Mouse (Mus musculus) heart, adult 2 months (tissue): Measurements from ENCODE around the gene Uspl1. TPM values are rescaled to one million over a fixed set of nuclear protein-coding genes. Genes with fewer than 3 reads are reported as not detected.

Experiments
- DNase-seq, 2 experiments: peaks; one replicate each; pipeline ENCODE4 v3.0.0; 2021
- H3K27ac ChIP-seq: fragments of 200-600 bp; 2 replicates; pipeline ENCODE4 v1.8.1; 2022
- H3K27me3 ChIP-seq: fragments of 200-500 bp; 2 replicates; pipeline ENCODE4 v1.6.1; 2012; ENCODE audit warnings: mild to moderate bottlenecking, low read length, inconsistent platforms, mixed read lengths; ENCODE audit not compliant: control insufficient read depth, insufficient read depth
- H3K36me3 ChIP-seq: fragments of 200-500 bp; 2 replicates; pipeline ENCODE4 v1.6.1; 2012; ENCODE audit warnings: low read length, inconsistent platforms; ENCODE audit not compliant: control insufficient read depth, insufficient read depth
- H3K4me1 ChIP-seq: fragments of 200-500 bp; 2 replicates; pipeline ENCODE4 v1.6.1; 2011; ENCODE audit warnings: low read length; ENCODE audit not compliant: control insufficient read depth, insufficient read depth
- H3K4me3 ChIP-seq: fragments of 200-600 bp; 2 replicates; pipeline ENCODE4 v1.8.1; 2022
- H3K79me2 ChIP-seq: fragments of 200-500 bp; replicated peaks from 2 replicates; pipeline ENCODE4 v1.6.1; 2012; ENCODE audit warnings: mild to moderate bottlenecking, inconsistent platforms, low read length, moderate library complexity, mixed read lengths; ENCODE audit not compliant: control insufficient read depth, insufficient read depth
- H3K9ac ChIP-seq: fragments of 200-500 bp; 2 replicates; pipeline ENCODE4 v1.6.1; 2012; ENCODE audit warnings: low read depth, mild to moderate bottlenecking, control low read depth, inconsistent platforms, low read length, mixed read lengths
- CTCF ChIP-seq: fragments of 200-600 bp; IDR thresholded peaks from 2 replicates; pipeline ENCODE4 v1.8.1; 2022; ENCODE audit warnings: antibody characterized with exemption, mild to moderate bottlenecking, moderate library complexity
- EP300 ChIP-seq: fragments of 200-500 bp; IDR thresholded peaks from 2 replicates; pipeline ENCODE4 v1.6.1; 2011; ENCODE audit warnings: low read depth, low read length, control low read depth; ENCODE audit not compliant: insufficient read depth
- POLR2A ChIP-seq: fragments of 200-500 bp; IDR thresholded peaks from 2 replicates; pipeline ENCODE4 v1.6.1; 2011; ENCODE audit warnings: mild to moderate bottlenecking, low read depth, low read length, control low read depth; ENCODE audit not compliant: insufficient read depth
- WGBS: fragments of 180-500 bp; shearing (Covaris S2); methylation state at CpG from one replicate; pipeline ENCODE4 v1.1.7; 2018; 5-methylcytosine and 5-hydroxymethylcytosine counted together
- intact Hi-C: fragments of 180-260 bp; cut with DNase I; formaldehyde crosslinking; loops from one replicate; pipeline ENCODE4 v1.15.1; 2025
- polyA plus RNA-seq: library from polyadenylated mRNA; depleted of rRNA; stranded (reverse); fragments of >200 nt; gene quantifications from 2 replicates; pipeline ENCODE4 v1.2.3, GENCODE M21; 2012
- total RNA-seq, 2 experiments: library from RNA; stranded (reverse); gene quantifications; 2 replicates each; pipeline ENCODE4 v1.2.3; 2021

Gene Uspl1
- total and polyA plus RNA-seq, 3 experiments = 7.4 to 21.0 (median 17.5) TPM

- peak; percentile 30 to 41 for DNase-seq
- peak overlapping the region; percentile 17; the same call in 1 of the 2 replicates for H3K4me3 ChIP-seq
- intact Hi-C loops = no loop called here
- H3K27me3 ChIP-seq = no peaks in the 10 kb centered on the region
- peak overlapping the region; percentile 13 for H3K9ac ChIP-seq
- H3K27ac ChIP-seq = peak overlapping the region; percentile 75
- WGBS = 42% methylated on average over 13 of the region's 13 CpGs
- peaks cover 1% of the 10 kb centered on the region; the same call in 1 of the 2 replicates for H3K4me1 ChIP-seq
- no peak for TF ChIP-seq POLR2A
- TF ChIP-seq EP300 = no peak
- H3K79me2 ChIP-seq = no peaks in the 10 kb centered on the region
- no peaks in the 10 kb centered on the region for H3K36me3 ChIP-seq
Measured at GRCm38 (mm10) chr5:149152063-149152773, 31.9 kb upstream of the Uspl1 start.

DNA sequence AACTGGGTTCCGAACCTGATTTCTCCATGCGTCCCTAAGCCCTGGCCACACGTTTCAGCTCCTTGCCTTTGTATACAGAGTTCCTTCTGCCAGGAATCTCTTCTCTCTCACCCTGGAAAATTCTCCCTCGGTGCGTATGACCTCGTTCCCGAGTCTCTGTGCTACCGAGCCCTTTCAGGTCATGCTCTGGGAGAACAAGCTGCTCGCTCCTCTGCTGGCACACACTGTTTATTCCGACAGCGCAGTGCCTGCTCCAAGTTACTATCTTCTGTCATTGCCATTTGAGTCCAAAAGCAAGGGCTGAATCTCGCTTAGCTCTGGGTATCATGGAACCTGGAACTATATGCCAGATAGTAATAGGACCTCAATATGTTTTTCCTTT is 31.4 kb upstream of the Uspl1 start:
- WGBS = 28% methylated on average over 12 of the region's 12 CpGs
- Histone ChIP-seq H3K4me3 (peak overlapping the region; percentile 17; the same call in 1 of the 2 replicates), H3K27ac (peak overlapping the region; percentile 75), H3K36me3 (no peaks in the 10 kb centered on the region), H3K79me2 (no peaks in the 10 kb centered on the region), H3K27me3 (no peaks in the 10 kb centered on the region), H3K4me1 (peaks cover 1% of the 10 kb centered on the region; the same call in 1 of the 2 replicates), H3K9ac (peak overlapping the region; percentile 13)
- no peak for TF ChIP-seq CTCF
- intact Hi-C loops = no loop called here
- DNase-seq = peak in 1 of 2 experiments; percentile 60

- intact Hi-C loops = no loop called here
- H3K4me1 ChIP-seq = peaks cover 1% of the 10 kb centered on the region; the same call in 1 of the 2 replicates
- TF ChIP-seq POLR2A (peak; percentile 61; the same call in 1 of the 2 replicates), EP300 (peak; percentile 62; the same call in 1 of the 2 replicates), CTCF (no peak)
- WGBS = 68% methylated on average over 18 of the region's 18 CpGs
- no peak overlapping the region for H3K9ac ChIP-seq
- DNase-seq = peak; percentile 22 to 27
- no peaks in the 10 kb centered on the region for H3K36me3 ChIP-seq
- H3K4me3 ChIP-seq = no peak overlapping the region
- H3K27me3 ChIP-seq = no peaks in the 10 kb centered on the region
- no peaks in the 10 kb centered on the region for H3K79me2 ChIP-seq
- H3K27ac ChIP-seq = peak overlapping the region; percentile 67
Measured at GRCm38 (mm10) chr5:149156886-149157563, 27.1 kb upstream of the Uspl1 start.

DNA sequence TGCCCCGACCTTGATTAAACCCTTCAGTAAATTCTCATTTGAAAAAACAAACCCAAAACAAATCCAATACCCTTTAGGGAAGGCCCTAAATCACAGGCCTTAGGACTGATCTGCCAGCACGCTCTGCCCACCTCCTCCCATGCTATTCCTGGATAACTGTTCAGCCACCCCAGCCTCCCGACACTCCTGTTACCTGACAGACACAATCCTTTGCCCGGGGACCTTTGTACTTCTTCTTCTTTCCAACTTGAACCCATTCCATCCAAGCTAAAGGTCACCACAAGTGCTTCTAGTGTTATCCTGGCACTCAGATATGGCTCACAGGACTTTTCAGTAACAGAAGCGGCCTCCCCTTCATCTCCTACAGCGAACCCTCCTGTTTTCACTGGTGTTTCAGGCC is 25.1 kb upstream of the Uspl1 start:
- Histone ChIP-seq H3K27ac (peak overlapping the region; percentile 73), H3K9ac (no peak overlapping the region; the same call in 1 of the 2 replicates), H3K4me1 (no peaks in the 10 kb centered on the region), H3K79me2 (no peaks in the 10 kb centered on the region), H3K27me3 (no peaks in the 10 kb centered on the region), H3K36me3 (no peaks in the 10 kb centered on the region), H3K4me3 (no peak overlapping the region)
- intact Hi-C loops = no loop called here
- 66% methylated on average over 6 of the region's 6 CpGs for WGBS
- peak in 1 of 2 experiments; percentile 45 for DNase-seq
- TF ChIP-seq CTCF = no peak
- no peak for TF ChIP-seq EP300
- TF ChIP-seq POLR2A = no peak

GRCm38 (mm10) chr5:149160469-149160868 is 23.7 kb upstream of the Uspl1 start:
- H3K36me3 ChIP-seq = no peaks in the 10 kb centered on the region
- no peak overlapping the region for H3K4me3 ChIP-seq
- no peaks in the 10 kb centered on the region for H3K4me1 ChIP-seq
- no peak for TF ChIP-seq EP300
- DNase-seq = no peak
- no peaks in the 10 kb centered on the region for H3K27me3 ChIP-seq
- no peaks in the 10 kb centered on the region for H3K79me2 ChIP-seq
- H3K27ac ChIP-seq = no peak overlapping the region
- 60% methylated on average over 4 of the region's 4 CpGs for WGBS
- intact Hi-C loops = no loop called here
- no peak overlapping the region for H3K9ac ChIP-seq

GRCm38 (mm10) chr5:149162890-149163289 is 21.3 kb upstream of the Uspl1 start:
- TF ChIP-seq CTCF (no peak), POLR2A (no peak), EP300 (no peak)
- DNase-seq = no peak
- Histone ChIP-seq H3K4me3 (no peak overlapping the region), H3K27me3 (no peaks in the 10 kb centered on the region), H3K79me2 (no peaks in the 10 kb centered on the region), H3K9ac (no peak overlapping the region), H3K36me3 (no peaks in the 10 kb centered on the region), H3K27ac (peak overlapping the region; percentile 0), H3K4me1 (no peaks in the 10 kb centered on the region)
- intact Hi-C loops = loop anchor here (2.0 kb wide), 1 partner anchor 16 kb away; no protein-coding TSS in a partner anchor
- WGBS = 33% methylated on average over 7 of the region's 7 CpGs
